Mouse (Mus musculus) right cerebral cortex, adult 18-20 months (tissue): ENCODE data around the gene Lce1g.

Experiments
- DNase-seq: peaks from one replicate; pipeline ENCODE4 v3.0.0; 2022; ENCODE audit warnings: mixed read lengths

The Lce1g gene

DNA sequence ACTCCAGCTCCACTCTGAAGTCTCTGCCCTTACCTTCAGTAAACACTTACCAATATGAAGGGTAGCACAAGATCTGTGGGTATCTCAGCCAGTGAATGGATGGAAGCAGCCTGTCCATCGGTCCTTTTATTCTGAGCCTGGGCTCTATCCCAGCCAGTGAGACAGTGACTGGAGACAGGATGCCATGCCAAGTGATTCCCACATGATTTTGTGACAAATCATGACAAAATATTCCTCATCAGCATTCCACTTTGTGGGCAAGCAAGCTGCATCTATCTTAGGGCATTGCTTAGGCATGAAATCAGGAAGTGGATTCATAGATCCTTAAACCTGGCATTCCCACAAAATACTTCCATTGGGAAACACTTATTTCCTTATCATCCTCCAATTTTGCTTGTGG, at the start of gene Lce1g:
Gene Lce1g, minus strand, starts transcription at position 101 of the 400 bp plus-strand sequence.
- DNase-seq = no peak

- no peak for DNase-seq
Observed at GRCm38 (mm10) chr3:92790414-92790813, 38.3 kb upstream of the Lce1g start, which contains the start of gene Lce1j. Gene Lce1j (minus strand): TSS chr3:92790514.

DNA sequence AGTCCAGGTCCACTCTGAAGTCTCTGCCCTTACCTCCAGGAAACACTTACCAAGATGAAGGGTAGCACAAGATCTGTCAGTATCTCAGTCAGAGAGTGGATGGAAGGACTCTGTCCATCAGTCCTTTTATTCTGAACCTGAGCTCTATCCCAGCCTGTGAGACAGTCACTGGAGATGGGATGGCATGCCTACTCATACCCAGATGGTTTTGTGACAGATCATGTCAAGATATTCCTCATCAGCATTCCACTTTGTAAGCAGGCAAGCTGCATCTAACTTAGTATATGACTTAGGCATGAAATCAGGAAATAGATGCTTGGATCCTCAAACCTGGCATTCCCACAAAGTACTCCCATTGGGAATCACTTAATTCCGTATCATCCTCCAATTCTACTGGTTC, 26.7 kb upstream of the Lce1g start, which contains the start of gene Lce1i:
Gene Lce1i, minus strand, starts transcription at position 101 of the 400 bp plus-strand sequence.
- no peak for DNase-seq

- DNase-seq = no peak
Observed at GRCm38 (mm10) chr3:92771573-92771972, 19.4 kb upstream of the Lce1g start.

DNA sequence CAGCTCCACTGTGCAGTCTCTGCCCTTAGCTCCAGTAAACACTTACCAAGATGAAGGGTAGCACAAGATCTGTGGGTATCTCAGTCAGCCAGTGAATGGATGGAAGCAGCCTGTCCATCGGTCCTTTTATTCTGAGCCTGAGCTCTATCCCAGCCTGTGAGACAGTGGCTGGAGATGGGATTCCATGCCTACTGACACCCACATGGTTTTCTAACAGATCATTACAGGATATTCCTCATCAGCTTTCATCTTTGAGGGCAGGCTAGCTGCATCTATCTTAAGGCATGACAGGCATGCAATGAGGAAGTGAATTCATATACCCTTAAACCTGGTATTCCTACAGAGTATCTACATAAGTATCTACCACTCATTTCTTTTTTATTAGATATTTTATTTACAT, 12.8 kb upstream of the Lce1g start, which contains the start of gene Lce1h:
Gene Lce1h, minus strand, starts transcription at position 101 of the 400 bp plus-strand sequence.
- DNase-seq = no peak

GRCm38 (mm10) chr3:92753197-92753596, 1.1 kb upstream of the Lce1g start:
- no peak for DNase-seq

GRCm38 (mm10) chr3:92738996-92739395, 13.1 kb downstream of the Lce1g start, which contains the start of gene Gm38119:
Gene Gm38119 (minus strand): TSS chr3:92739096.
- no peak for DNase-seq

GRCm38 (mm10) chr3:92722631-92723030, 29.5 kb downstream of the Lce1g start:
- DNase-seq = no peak

DNA sequence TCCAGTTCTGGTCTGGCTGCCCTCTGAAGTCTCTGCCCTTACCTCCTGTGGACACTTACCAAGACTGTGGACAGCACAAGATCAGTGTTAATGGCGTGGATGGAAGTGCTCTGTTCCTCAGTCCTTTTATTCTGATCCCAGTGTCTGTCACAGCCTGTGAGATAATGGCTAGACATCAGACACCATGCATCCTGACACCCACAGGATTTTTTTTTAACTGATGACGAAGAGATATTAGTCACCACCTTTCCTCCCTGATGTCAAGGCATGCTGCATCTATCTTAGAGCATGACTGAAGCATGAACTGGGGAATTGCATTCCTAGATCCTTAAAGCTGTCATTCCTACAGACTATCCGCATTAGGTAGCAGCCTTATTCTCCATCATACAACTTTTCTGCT, 31.9 kb downstream of the Lce1g start, which contains the start of gene Lce1f:
Gene Lce1f, minus strand, starts transcription at position 101 of the 400 bp plus-strand sequence.
- DNase-seq = no peak

GRCm38 (mm10) chr3:92715122-92715521, 37.0 kb downstream of the Lce1g start:
- DNase-seq = no peak

DNA sequence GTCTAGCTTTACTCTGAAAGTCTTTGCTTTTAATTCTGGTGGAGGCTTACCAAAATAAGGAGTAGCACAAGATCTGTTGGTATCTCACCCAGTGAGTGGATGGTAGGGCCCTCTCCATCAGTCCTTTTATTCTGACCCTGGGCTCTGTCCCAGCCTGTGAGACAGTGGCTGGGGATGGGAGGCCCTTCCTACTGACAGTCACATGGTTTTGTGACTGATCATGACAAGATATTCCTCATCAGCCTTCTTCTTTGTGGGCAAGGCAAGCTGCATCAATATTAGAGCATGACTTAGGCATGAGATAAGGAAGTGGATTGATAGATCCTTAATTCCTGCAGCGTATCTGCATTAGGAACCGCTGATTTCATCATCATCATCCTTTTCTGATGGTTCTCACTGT, 43.2 kb downstream of the Lce1g start, which contains the start of gene Lce1e:
Gene Lce1e, minus strand, starts transcription at position 101 of the 400 bp plus-strand sequence.
- DNase-seq = no peak
